Mouse (Mus musculus): ENCODE results near the gene Gstp3.
"Not testable (repeated sequence)": the region's sequence is repeated elsewhere in the genome, so short reads cannot be mapped to it uniquely, and the experiment has no call there.

Gene Gstp3

DNA sequence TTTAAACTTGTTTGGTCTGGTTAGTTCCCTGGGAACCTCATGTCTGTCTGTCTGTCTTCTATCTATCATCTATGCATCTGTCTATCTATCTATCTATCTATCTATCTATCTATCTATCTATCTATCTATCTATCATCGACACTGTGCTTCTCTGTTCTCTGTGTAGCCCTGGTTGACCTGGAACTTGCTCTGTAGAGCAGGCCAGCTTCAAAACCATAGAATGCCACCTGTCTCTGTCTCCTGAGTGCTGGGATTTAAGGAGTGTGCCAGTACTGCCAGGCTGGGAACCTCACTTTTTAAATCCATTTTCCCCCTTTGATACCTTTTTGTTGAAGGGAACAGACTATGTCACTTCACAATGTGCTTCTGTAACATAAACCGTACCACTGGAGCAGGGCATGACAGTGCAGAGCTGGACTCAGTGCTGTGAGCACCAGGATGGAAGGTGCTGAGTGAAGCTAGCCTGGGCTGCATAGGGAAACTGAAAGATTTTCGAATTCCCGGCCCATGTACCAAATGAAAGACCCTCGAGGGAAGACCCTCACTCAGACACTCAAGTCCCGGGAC lies 1.6 kb upstream of the Gstp3 start:
- no peak for DNase-seq (ENCODE audit: low spot score)

DNA sequence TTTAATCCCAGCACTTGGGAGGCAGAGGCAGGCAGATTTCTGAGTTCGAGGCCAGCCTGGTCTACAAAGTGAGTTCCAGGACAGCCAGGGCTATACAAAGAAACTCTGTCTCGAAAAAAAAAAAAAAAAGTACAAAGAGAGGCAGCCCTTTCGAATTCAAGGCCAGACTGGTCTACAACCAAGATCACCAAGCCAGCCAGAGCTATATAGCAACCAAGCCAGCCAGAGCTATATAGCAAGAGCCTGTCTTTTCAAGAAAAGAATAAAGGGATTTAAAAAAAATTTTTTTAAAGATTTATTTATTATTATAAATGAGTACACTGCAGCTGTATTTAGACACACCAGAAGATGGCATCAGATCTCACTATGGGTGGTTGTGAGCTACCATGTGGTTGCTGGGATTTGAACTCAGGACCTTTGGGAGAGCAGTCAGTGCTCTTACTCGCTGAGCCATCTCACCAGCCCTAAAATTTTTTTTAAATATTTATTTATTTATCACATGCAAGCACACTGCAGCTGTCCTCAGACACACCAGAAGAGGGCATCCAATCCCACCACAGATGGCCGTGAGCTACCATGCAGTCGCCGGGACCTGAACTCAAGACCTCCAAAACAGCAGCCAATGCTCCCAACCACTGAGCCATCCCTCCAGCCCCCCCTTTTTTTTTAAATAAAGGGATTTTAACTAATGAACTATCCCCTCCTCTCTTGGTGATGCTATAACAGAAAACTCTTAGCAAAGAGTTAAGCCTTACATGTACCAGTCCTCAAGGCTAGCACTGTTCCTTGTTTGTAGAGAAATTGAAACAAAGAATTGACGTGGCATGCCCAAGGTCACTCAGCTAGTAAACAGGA lies 902 bp upstream of the Gstp3 start:
- peak; percentile 40 for DNase-seq (ENCODE audit: low spot score)

DNA sequence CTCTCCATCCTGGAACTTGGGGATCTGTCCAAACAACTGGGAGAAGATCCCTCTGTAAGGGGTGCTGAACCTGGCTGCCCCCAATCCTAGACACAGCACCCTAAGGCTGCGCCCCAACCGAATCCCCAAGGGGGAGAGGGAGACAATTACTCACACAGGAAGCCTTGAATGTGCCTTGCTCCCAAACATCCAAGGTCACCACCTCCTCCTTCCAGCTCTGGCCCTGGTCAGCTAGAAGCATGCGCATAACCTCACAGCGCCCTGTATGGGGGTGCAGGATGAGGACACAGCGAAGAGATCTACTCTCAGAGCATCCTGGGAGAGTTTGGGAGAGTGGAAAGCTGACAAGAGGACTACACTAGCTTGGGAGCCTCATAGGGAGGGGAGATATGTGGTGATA lies 788 bp downstream of the Gstp3 start:
- peak; percentile 39 for DNase-seq (ENCODE audit: low spot score)

DNA sequence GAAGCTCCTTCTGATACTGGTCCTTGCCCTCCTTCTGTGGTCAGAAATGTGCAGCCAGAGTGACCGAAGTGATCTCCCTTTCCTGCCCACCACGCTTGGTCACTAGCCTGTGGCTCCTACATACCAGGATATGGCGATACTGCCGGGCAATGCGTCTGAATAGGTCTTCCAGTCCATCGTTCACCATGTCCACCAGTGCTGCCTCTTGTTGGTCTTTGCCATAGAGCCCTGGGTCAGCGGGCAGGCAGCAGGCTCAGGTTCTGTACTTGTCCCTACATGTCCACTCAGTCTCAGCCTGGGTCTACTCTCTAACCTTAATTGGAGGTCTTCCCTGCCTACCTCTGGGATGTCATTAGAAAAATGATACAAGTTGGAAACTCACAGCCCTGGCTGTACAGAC lies 1.4 kb downstream of the Gstp3 start:
- DNase-seq (ENCODE audit: low spot score) = peak; percentile 38

DNA sequence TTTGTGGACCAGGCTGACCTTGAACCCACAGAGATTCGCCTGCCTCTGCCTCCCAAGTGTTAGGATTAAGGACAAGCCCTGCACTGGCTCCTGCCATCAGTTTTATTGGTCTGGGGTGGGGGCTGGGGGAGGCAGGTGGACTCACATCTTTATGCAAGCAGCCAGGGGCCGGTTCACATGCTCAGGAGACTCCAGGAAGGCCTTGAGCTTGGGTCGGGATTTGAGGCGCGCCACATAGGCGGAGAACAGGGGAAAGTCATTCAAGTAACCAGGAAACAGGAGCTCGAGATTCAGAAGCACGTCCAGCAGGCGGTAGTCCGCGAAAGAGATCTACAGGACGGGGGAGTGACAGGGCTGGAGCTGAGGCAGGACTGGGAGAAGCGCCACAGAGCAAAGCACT lies 2.0 kb downstream of the Gstp3 start:
- no peak for DNase-seq (ENCODE audit: low spot score)

DNA sequence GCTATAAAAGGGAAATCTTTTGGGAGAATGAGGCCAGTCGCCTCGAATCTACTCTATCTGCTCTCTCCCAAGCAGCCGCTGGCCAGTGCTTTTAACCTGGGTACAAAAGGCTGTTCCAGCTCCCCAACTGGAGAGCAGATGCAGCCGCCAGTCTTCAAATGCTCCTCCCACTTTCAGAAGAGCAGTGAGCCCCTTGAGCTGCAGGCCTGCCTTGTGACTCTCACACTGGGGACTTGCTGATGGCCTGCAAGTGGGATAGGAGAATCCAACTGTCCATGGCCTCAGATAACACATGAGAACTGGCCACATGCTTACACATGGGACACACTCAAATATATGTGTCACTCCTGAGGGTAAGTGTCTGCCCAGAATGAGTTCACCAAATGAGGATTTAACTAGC lies 2.6 kb downstream of the Gstp3 start:
- DNase-seq (ENCODE audit: low spot score) = peak; percentile 39

DNA sequence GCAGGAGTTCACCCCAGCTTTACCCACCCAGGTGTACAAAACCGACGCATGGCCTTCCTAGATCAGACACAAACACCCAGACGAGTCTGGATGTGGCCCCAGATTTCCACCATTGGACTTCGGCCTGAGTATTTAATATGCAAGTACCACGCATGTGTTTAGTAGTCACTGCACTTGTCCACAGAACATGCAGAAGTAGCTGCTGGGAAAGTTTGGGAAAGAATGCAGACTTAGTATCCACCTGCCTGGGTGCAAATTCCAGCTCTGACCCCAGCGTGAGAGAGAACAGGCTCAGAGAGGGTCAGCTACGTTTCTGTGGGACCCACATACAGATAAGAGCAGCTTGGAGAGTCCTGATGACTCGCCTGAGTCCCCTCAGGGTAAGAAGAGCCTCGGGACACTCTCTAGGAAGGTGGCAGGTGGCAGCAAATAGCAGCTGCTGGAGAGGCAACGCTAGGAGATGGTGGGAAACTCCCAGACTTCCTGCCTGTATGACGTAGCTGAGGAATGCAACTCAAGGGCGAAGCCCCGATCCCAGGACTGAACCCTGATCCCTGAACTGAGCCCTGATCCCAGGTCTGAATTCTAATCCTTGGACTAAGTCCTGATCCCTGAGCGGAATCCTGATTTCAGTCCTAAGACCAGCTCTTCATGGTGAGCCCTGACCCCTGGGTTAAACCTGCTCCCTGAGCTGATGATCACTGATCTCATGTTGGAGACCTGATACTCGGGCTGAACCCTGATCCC lies 3.2 kb downstream of the Gstp3 start:
- DNase-seq (ENCODE audit: low spot score) = peak; percentile 34

DNA sequence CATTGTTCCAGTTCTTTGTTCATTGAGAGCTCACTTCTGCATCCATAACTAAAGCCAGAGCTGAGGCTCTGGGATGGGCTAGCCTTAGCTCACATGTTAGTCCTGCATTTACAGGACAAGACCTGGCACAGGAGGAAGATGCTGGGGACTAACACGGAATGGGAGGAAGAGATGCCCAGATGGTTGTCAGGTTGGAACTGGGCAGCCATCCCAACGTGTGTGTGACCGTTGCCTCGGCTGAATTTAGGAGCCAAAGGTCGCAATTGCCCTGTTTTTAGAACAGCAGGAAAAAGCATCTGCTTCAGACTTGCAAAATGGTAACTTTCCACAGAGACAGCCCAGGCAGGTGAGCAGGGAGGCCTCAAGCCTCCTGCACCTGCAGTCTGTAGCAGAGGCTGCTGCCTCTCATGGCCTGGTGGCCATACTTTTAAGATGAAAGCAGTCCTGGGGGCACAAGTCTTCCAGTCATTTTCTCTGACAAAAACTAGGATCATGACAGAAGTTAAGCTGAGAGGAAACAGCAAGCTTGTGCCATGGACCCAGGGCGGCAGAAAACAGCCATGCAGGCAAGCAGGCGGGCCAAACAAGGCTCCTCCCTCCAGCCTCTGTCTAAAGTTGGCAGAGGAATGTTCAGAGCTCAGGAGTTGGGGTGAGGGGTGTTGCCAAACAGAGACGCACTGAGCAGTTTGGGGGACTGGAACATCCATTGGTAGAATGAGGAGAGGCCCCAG lies 4.0 kb downstream of the Gstp3 start:
- peak; percentile 39 for DNase-seq (ENCODE audit: low spot score)

DNA sequence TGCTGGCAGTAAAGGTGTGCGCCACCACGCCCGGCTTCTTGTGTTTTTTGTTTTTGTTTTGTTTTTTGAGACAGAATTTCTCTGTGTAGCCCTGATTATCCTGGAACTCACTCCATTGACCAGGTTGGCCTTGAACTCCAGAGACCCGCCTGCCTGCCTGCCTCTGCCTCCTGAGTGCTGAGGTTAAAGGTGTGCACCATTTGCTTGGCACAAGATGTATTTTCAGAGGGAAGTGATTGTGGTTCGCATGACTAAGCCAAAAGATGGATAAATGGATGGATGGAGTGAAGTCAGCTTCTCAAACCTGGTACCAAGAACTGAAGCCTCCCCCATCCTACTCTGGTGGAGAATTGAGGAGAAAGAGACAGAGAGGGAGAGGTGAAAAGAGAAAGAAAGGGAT lies 4.8 kb downstream of the Gstp3 start:
- peak; percentile 35 for DNase-seq (ENCODE audit: low spot score)

DNA sequence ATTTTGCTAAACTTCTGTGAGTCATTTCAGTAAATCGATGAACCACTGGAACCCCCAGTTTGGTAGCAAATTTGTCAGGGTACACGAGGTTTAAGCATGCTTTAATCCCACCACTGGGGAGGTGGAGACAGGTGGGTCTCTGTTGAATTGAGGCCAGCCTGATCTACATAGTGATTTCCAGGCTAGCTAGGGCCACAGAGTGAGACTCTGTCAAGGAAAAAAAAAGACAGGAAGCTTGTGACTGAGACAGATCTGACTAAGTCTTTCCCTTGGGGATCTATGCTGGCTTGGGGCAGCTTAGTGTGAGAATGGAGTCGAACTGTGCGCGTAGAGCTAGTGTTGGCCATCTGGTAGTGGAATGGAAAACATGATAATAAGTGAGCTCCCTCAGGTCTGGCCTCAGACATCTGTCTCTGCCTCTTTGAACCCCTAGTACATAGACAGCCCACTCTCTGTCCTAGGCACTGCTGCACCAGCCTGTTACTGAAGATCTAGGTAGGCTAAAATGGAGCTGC lies 6.8 kb downstream of the Gstp3 start:
- peak; percentile 30 for DNase-seq (ENCODE audit: low spot score)

DNA sequence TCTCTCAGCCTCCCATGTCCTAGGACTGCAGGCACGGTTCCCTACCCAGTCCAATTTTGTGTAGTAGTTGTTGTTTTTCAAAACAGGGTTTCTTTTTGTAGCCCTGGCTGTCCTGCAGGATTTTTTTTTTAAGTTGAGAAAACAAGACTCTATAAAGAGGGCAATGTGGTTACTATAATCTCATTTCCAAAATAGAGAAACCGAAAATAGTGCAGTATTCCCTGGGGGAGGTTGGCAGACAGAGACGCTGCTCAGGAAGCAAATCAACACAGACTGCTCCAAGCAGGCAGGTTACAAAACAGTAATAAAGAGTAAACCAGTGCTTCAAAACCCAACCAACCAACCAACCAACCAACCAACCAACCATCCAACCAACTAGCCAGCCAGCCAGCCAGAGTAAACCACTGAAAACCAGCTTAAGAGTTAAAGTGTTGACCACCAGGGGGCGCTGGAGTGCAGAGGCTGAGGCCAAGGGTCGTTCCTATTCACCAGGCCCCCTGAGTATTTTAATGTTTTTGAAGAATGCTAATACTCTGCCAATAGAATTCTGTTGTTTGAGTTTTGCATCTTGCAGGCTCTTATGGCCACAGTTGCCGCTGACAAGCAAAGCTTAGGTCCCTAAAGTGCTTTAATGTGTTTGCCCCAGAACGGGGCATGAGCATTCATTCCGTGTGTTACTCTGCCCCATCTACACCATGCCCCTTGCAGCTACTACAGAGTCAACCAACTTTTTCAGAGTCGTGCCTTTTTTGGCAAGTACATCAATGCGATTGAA lies 7.4 kb downstream of the Gstp3 start:
- peak; percentile 92 for DNase-seq (ENCODE audit: low spot score)

DNA sequence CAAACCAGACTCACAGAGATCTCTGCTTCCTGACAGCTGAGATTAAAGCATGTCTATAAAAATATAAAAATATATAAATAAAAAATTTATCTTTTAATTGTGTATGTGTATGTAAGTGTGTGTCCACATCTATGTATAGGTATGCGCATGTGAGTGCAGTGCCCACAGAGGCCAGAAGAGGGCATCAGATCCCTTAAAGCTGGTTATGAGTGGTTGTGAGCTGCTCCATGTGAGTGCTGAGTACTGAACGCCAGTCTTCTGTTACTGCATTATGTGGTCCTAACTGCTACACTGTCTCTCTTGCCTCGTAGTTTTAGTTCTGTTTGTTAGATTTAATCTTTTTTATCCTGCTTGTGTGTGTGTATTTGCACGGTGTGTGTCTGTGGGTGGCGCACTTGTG lies 8.4 kb downstream of the Gstp3 start:
- DNase-seq (ENCODE audit: low spot score) = no peak

DNA sequence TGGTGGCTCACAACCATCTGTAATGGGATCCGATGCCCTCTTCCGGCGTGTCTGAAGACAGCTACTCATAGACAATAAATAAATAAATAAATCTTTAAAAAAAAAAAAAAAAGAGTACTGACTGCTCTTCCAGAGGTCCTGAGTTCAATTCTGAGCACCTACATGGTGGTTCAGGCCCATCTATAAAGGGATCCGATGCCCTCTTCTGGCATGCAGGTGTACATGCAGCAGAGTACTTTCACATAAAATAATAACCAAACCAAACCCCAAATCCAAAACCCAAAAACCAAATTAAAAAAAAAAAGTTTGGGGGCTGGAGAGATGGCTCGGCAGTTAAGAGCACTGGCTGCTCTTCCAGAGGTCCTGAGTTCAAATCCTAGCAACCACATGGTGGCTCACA lies 10.3 kb downstream of the Gstp3 start:
- not testable (repeated sequence) for DNase-seq (ENCODE audit: low spot score)

DNA sequence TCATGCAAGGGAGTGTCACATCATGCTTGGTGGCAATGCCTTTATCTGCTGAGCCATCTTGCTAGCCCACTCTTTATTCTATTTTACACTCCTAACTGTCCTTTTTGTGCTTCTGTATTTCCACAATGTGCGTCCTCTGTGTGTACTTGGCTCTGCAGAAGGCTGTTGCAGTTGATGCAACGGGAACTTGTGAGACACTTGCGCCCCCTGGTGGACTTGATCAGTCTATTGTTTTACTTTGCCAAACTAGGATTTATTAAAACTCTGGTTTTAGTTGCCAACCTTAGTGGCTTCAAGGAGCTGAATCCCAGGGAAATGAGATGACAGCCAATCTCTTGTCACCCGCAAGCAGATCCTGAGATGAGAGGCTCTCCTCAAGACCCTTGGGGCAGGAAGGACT lies 11.5 kb downstream of the Gstp3 start:
- DNase-seq (ENCODE audit: low spot score) = peak; percentile 93

DNA sequence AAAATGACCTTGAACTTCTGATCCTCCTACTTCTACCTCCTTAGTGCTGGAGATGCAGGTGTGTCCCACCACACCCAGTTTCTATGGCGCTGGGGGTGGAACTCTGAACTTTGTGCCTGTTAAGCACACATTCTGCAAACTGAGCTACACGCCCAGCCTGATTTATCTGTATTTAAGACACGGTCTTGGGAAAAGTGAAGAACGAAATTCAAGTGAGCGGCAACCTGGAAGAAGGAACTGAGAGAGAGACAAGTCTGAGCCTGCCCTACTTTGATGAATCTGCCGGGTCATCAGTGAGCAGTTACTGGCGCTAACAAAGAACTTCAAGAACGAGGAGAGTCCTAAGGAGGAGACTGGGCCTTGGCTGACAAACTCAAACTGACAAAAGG lies 12.5 kb downstream of the Gstp3 start:
- no peak for DNase-seq (ENCODE audit: low spot score)

DNA sequence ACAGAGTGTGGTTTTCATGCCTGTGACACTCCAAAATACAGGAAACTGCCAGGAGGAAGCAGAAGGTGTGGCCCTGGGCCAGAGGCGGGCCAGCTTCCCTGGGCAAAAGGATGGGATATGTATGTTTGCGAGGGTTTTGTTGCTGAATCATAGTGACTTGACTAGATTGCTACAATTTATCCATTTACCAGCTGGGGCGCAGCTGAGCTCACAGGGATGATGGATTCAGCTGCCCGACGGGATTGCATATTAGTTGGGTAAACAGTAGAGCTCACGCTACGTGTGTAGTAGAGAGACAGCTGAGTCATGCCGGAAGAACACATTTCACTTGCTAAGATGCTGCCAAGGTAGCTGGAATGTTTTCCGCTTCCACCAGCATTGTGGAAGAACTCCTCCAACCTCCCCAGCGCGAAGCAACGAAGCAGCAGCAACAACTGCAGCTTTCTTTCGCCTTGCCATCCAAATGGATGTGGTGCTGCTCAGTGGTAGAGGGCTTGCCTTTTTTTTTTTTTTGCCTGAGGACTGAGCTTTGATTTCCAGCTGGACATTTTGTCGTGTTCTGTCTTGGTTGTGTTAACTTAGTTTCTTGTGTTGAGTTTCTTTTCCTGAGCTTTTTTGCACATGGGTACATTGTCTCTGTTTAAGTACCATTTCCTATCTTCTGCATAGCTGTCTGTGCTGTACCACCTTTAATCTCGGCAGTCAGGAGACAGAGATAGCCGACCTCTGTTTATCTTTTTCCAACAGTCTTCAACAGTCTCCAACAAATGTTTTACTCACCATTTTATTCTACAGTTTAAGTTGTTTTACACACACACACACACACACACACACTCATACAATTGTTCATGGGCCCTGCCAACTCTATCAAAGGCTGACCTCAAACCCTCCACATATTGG lies 13.2 kb downstream of the Gstp3 start, which contains the start of gene Gstp2:
Gstp2 (minus strand) TSS at position 58 of the 900 bp plus-strand sequence.
- peak; percentile 82 for DNase-seq (ENCODE audit: low spot score)

DNA sequence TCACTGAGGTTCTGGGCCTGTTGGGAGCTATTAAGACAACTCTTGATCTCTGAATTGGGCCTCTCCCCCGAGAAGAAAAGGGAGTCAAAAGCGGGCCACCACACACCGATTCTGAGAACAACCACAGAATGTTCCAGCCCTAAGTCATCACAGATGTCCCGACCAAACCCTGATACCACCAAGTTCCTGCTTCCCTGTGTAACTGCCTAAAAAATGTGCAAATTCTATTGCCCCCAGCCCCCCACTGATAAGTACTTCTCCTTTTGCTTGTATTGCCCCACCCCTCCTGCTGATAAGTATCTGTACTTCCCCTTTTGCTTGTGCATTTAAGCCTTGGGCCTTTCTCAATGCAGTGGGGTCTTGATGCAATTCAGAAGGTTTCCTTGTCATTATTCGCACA lies 15.3 kb downstream of the Gstp3 start:
- not testable (repeated sequence) for DNase-seq (ENCODE audit: low spot score)

DNA sequence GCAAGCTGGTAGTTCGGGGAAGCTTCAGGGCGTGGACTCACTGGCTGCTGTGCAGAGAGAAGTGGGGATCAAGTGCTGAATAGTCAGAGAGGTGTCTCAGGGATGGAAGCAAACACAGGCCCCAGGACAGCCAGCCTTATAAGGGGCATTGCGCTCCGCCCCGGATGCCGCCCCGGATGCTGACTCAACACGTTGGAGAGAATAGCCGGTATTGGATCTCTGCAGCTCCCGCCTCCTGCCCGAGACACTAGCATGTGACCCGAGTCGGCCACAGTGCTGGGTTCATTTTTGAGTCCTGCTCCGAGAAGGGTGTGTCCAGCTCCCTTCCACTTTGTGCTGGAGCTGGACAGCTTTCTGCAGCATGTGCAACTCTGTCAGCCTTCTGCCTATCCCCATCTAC lies 17.2 kb downstream of the Gstp3 start:
- DNase-seq (ENCODE audit: low spot score) = peak; percentile 43

DNA sequence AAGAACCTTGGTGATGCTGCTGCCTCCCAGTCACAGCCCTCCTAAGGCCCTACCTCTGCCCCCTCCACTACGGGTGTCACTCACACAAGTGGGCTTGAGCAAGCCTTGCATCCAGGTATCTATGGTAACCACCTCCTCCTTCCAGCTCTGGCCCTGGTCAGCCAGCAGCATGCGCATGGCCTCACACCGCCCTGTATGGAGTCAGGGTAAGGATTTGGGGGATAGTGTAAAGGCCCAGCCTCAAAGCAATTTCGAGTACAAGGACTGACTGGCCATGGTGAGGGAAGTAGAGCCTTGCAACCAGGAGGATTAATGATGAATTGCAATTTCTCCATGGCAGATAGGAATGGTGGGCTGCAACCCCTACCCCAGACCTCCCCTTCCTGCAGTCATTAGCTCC lies 17.9 kb downstream of the Gstp3 start:
- not testable (repeated sequence) for DNase-seq (ENCODE audit: low spot score)

DNA sequence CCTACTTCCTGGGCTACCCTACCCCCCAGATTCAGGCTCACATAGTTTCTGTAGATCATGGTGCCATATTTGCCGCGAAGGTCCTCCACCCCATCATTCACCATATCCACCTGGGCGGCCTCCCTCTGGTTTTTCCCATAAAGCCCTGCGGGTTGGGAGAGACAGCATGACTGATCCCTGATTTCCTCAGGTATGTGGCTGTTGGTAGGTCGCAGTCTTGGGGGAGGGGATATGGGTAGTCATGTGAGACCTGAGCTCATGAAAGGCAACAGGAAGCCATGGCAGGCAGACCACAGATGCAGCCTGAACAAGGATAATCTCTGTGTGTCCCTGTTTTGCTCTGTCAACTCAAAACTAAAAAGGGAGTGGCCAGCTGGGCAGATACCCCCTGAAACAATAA lies 18.4 kb downstream of the Gstp3 start:
- DNase-seq (ENCODE audit: low spot score) = peak; percentile 37

Data from testis, postnatal 10 days (tissue).